Mouse (Mus musculus): Measurements from ENCODE around the gene Pbdc1.

DNA sequence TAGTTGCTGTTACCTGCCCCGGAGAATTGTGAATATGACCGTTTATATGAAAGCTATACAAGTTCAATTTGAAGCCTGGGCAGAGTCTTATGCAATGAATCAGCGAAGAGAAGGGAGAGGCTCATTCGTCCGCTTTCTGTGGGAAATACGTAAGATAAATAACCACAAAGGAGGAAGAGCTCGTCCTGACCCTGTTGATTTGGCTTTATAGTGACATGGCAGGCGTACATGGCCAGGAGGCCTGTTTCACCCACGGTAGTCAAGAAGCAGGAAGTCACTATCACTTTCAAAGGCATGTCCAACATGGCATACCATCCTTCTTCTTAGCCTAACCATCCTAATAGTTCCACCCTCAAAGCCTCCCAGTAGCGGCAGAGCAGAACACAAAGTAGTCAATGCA lies 15.3 kb upstream of the Pbdc1 start:
- TF ChIP-seq POLR2A (IDR thresholded peaks at IDR 0.05; ENCODE audit: extremely low read depth, insufficient read depth, low read length) (no peak), CTCF (IDR thresholded peaks at IDR 0.05; ENCODE audit: extremely low read depth, insufficient read depth, low read length) (no peak)

All from cortical plate, adult 2 months (tissue).